26 mouse cellular contexts compared by ENCODE assay signal in genomic region chr12:82328112-82328511, GRCm38 (mm10).
"Had no signal": no experiment of that assay in that cellular context is flagged by ENCODE, and none has a peak within 500 bp of the region (broad histone marks: within the 10 kb centered on the region; RNA-seq: fewer than 3 reads in every experiment).

No protein-coding gene starts in this region.

- ATAC-seq: hindbrain, postnatal 0 days; intestine, embryonic 16.5 days had no signal

- H3K4me1 ChIP-seq: hindbrain, embryonic 13.5 days had no signal

- DNase-seq: gastrocnemius, adult 2 months; gastrocnemius, postnatal 10 days; gastrocnemius, postnatal 25 days; heart, adult 2 months; heart, postnatal 14 days; heart, postnatal 36 days; kidney, adult 11 months; kidney, adult 2 months; kidney, adult 9 months; kidney, postnatal 14 days; kidney, postnatal 36 days; layer of hippocampus, adult 9-11 months; layer of hippocampus, postnatal 36 days; left cerebral cortex, postnatal 4 days; liver, embryonic 13.5 days had no signal

- H3K9me3 ChIP-seq: heart, embryonic 13.5 days; heart, embryonic 15.5 days; hindbrain, embryonic 13.5 days; hindbrain, embryonic 15.5 days; kidney, embryonic 15.5 days; limb, embryonic 13.5 days; limb, embryonic 15.5 days; liver, embryonic 13.5 days had no signal

- H3K27ac ChIP-seq: gastrocnemius, adult 2 months; heart, adult 2 months; heart, embryonic 13.5 days; heart, embryonic 15.5 days; hindbrain, embryonic 13.5 days; hindbrain, embryonic 15.5 days; hindbrain, postnatal 0 days; kidney, embryonic 15.5 days; kidney, postnatal 0 days; limb, embryonic 13.5 days; limb, embryonic 15.5 days; liver, embryonic 13.5 days had no signal

- H3K27me3 ChIP-seq: heart, embryonic 13.5 days; heart, embryonic 15.5 days; hindbrain, embryonic 13.5 days; hindbrain, embryonic 15.5 days; kidney, embryonic 15.5 days; limb, embryonic 13.5 days; limb, embryonic 15.5 days; liver, embryonic 13.5 days had no signal

- H3K4me3 ChIP-seq: gastrocnemius, adult 2 months; heart, adult 2 months; heart, embryonic 13.5 days; heart, embryonic 15.5 days; hindbrain, embryonic 13.5 days; hindbrain, embryonic 15.5 days; kidney, embryonic 15.5 days; limb, embryonic 13.5 days; limb, embryonic 15.5 days; liver, embryonic 13.5 days had no signal

- H3K9ac ChIP-seq: heart, embryonic 13.5 days; heart, embryonic 15.5 days; hindbrain, embryonic 13.5 days; hindbrain, embryonic 15.5 days; kidney, embryonic 15.5 days; limb, embryonic 13.5 days; limb, embryonic 15.5 days; liver, embryonic 13.5 days had no signal

- H3K36me3 ChIP-seq: heart, embryonic 13.5 days; heart, embryonic 15.5 days; hindbrain, embryonic 13.5 days; hindbrain, embryonic 15.5 days; kidney, embryonic 15.5 days; limb, embryonic 13.5 days; limb, embryonic 15.5 days; liver, embryonic 13.5 days had no signal

- H3K4me2 ChIP-seq: heart, embryonic 11.5 days; heart, embryonic 13.5 days; heart, embryonic 15.5 days; hindbrain, embryonic 13.5 days; hindbrain, embryonic 15.5 days; kidney, embryonic 15.5 days; limb, embryonic 13.5 days; limb, embryonic 15.5 days; liver, embryonic 13.5 days had no signal
